Mouse (Mus musculus) cerebellum, adult 2 months (tissue): ENCODE measurements around the gene Baiap2.

Experiments used
- CTCF ChIP-seq: fragments of 200-500 bp; IDR thresholded peaks from 2 replicates; pipeline ENCODE4 v1.5.1; 2011; ENCODE audit warnings: low read depth, mild to moderate bottlenecking, control low read depth, low read length, moderate library complexity, borderline replicate concordance; ENCODE audit not compliant: insufficient read depth
- POLR2A ChIP-seq: fragments of 200-500 bp; IDR thresholded peaks from 2 replicates; pipeline ENCODE4 v1.6.1; 2011; ENCODE audit warnings: low read length, control low read depth, borderline replicate concordance; ENCODE audit not compliant: insufficient read depth

- TF ChIP-seq CTCF (no peak), POLR2A (no peak)
Measured at GRCm38 (mm10) chr11:119982236-119982635, 39.7 kb downstream of the Baiap2 start.
